In genomic region chr2:31151892-31152812, GRCm38 (mm10) we compare ENCODE assay signal across 8 mouse cellular contexts. TPM values are rescaled to one million over a fixed set of nuclear protein-coding genes. Genes with fewer than 3 reads are reported as not detected.
DNase-seq lines count a peak whose midpoint lies in the region; ATAC-seq lines count a peak whose summit lies in the region.

Gpr107 (plus strand) TSS chr2:31152316.

- peak within 1 kb of the TSS; percentile 75 for H3K27ac ChIP-seq in hindbrain, embryonic 14.5 days
- H3K27ac ChIP-seq in macrophage: peak within 1 kb of the TSS; percentile 67

- H3K4me2 ChIP-seq in hindbrain, embryonic 14.5 days (replicated peaks): peak within 1 kb of the TSS; percentile 90

- H3K4me1 ChIP-seq in hindbrain, embryonic 14.5 days (replicated peaks; ENCODE audit: control insufficient read depth, insufficient read depth, low read length): peaks cover 24% of the 10 kb centered on the region

- H3K9ac ChIP-seq in hindbrain, embryonic 14.5 days: peak within 1 kb of the TSS; percentile 85

- H3K79me2 ChIP-seq in macrophage (ENCODE audit: inconsistent target): peaks cover 96% of the 10 kb centered on the region

- H3K4me3 ChIP-seq in hindbrain, embryonic 14.5 days (replicated peaks; ENCODE audit: low read length): peak within 1 kb of the TSS; percentile 87
- H3K4me3 ChIP-seq in macrophage (ENCODE audit: inconsistent target): peak within 1 kb of the TSS; percentile 91

- DNase-seq in R1 (ENCODE audit: low read depth, low spot score): peak; percentile 92
- peak; percentile 81 for DNase-seq in cerebellum, postnatal 14 days
- peak; percentile 49 to 68 for DNase-seq in frontal cortex, postnatal 25 days (ENCODE audit: low spot score in 2 of 2)
- DNase-seq in hindbrain, embryonic 14.5 days (ENCODE audit: low spot score): peak; percentile 85
- peak; percentile 79 to 84 for DNase-seq in left cerebral cortex, adult 18-20 months (ENCODE audit: low spot score in 2 of 2)
- DNase-seq in right cerebral cortex, adult 18-20 months: peak; percentile 88
- DNase-seq in urinary bladder, postnatal 10 days (ENCODE audit: low spot score): peak; percentile 52

- H3K27me3 ChIP-seq in hindbrain, embryonic 14.5 days (ENCODE audit: control insufficient read depth, insufficient read depth, low read length): no peaks in the 10 kb centered on the region

- no peaks in the 10 kb centered on the region for H3K9me3 ChIP-seq in hindbrain, embryonic 14.5 days (ENCODE audit: control insufficient read depth, low read length)

- ATAC-seq in hindbrain, embryonic 14.5 days (ENCODE audit: low FRiP score): peak; percentile 92

- H3K36me3 ChIP-seq in hindbrain, embryonic 14.5 days (replicated peaks; ENCODE audit: control insufficient read depth, insufficient read depth): peaks cover 33% of the 10 kb centered on the region
- H3K36me3 ChIP-seq in macrophage (ENCODE audit: inconsistent target): peaks cover 12% of the 10 kb centered on the region

- under 1% methylated on average over 52 of the region's 53 CpGs for WGBS in hindbrain, embryonic 14.5 days
- 3% methylated on average over 49 of the region's 53 CpGs for WGBS in macrophage (ENCODE audit: missing documents)

RNA-seq across cellular contexts. Expression of gene Gpr107, which starts in this region (rescaled TPM):
- polyA plus RNA-seq in hindbrain, embryonic 14.5 days (2014; fragmentation: Nextera tagmentation; extraction: Ambion mirVana): 25.1 and 26.1 TPM in 2 replicates
- 10 to 100 TPM; 42.9 to 45.1 TPM for total RNA-seq in left cerebral cortex, adult 18-20 months (2021)
- 100 to 1,000 TPM; 139 to 319 (median 251) TPM for total RNA-seq in macrophage (2018; cell fraction: chromatin; rRNA removed)
- 10 to 100 TPM; 30.7 to 54.7 (median 44.4) TPM for total RNA-seq in macrophage (2018; cell fraction: cytosol; rRNA removed)
- total RNA-seq in macrophage (2018; cell fraction: nucleus; rRNA removed): 100 to 1,000 TPM in 15 of 26 experiments, 10 to 100 TPM in 11; 80.4 to 185 (median 108) TPM
- 44.0 to 60.9 TPM (median 45.0 TPM) in 3 replicates for polyA plus RNA-seq in macrophage (2018)

Comparison
In these comparisons a context has a peak if more than half of its experiments do, and no peak if none do; other contexts are left out.
1. Peak in every context shown above with its lines: DNase-seq, ATAC-seq, H3K4me3 ChIP-seq and H3K27ac ChIP-seq.